Mouse (Mus musculus) embryo, embryonic 9.5 days (tissue): ENCODE measurements at regions not wholly inside any gene's neighbourhood (a gene's known extent, or its start where the extent isn't known, plus 50 kb on each side); places are given as distances from the start of the nearest gene placed in this dataset.

Source experiments
- DNase-seq: peaks from one replicate; pipeline ENCODE4 v3.0.0-alpha.2; 2017; ENCODE audit errors: extremely low spot score

GRCm38 (mm10) chr9:24942943-24943342 is 146.3 kb upstream of the Gm10181 start:
- no peak for DNase-seq

- DNase-seq: no peak
Measured at GRCm38 (mm10) chr9:24943830-24944229, 145.4 kb upstream of the Gm10181 start.

GRCm38 (mm10) chr9:24952516-24952915 is 136.7 kb upstream of the Gm10181 start:
- DNase-seq: no peak

GRCm38 (mm10) chr9:24955641-24956040 is 133.6 kb upstream of the Gm10181 start:
- no peak for DNase-seq

- peak; percentile 34 for DNase-seq
Measured at GRCm38 (mm10) chr9:24956566-24956965, 132.7 kb upstream of the Gm10181 start.

GRCm38 (mm10) chr9:24963290-24963689 is 125.9 kb upstream of the Gm10181 start:
- no peak for DNase-seq

GRCm38 (mm10) chr9:24967571-24967970 is 121.7 kb upstream of the Gm10181 start:
- no peak for DNase-seq

GRCm38 (mm10) chr9:24974021-24974741 is 115.0 kb upstream of the Gm10181 start:
- DNase-seq: peak; percentile 43

GRCm38 (mm10) chr9:24982796-24983195 is 106.4 kb upstream of the Gm10181 start:
- DNase-seq: no peak

- DNase-seq: peak; percentile 44
Measured at GRCm38 (mm10) chr9:24994491-24994890, 94.7 kb upstream of the Gm10181 start.

GRCm38 (mm10) chr9:25021095-25021691 is 68.0 kb upstream of the Gm10181 start:
- DNase-seq: no peak

GRCm38 (mm10) chr9:25022439-25022838 is 66.8 kb upstream of the Gm10181 start:
- no peak for DNase-seq

GRCm38 (mm10) chr9:25024486-25024885 is 64.7 kb upstream of the Gm10181 start:
- DNase-seq: no peak

- DNase-seq: peak; percentile 73
Measured at GRCm38 (mm10) chr9:25027581-25027980, 61.6 kb upstream of the Gm10181 start.

- DNase-seq: no peak
Measured at GRCm38 (mm10) chr9:25028305-25028704, 60.9 kb upstream of the Gm10181 start.

- no peak for DNase-seq
Measured at GRCm38 (mm10) chr9:25031466-25031865, 57.8 kb upstream of the Gm10181 start.
